Mouse (Mus musculus) hindbrain, embryonic 15.5 days (tissue): Measurements from ENCODE around the gene Msh4. TPM values are rescaled to one million over a fixed set of nuclear protein-coding genes. Genes with fewer than 3 reads are reported as not detected.

ENCODE experiments used
- ATAC-seq: fragments of 200-750 bp; cut with Nextera tagmentation; 2 replicates; pipeline ENCODE4 v1.8.0; 2017; ENCODE audit warnings: low read depth, moderate number of reproducible peaks, moderate TSS enrichment; ENCODE audit not compliant: low FRiP score
- H3K27ac ChIP-seq: fragments of 300-500 bp; sonication (generic); replicated peaks from 2 replicates; pipeline ENCODE4 v1.5.1; 2015; ENCODE audit warnings: mild to moderate bottlenecking, inconsistent platforms
- H3K27me3 ChIP-seq: fragments of 300-500 bp; sonication (generic); 2 replicates; pipeline ENCODE4 v1.6.1; 2015; ENCODE audit warnings: control low read depth, inconsistent platforms
- H3K36me3 ChIP-seq: fragments of 300-500 bp; sonication (generic); 2 replicates; pipeline ENCODE4 v1.6.1; 2015; ENCODE audit warnings: control low read depth, inconsistent platforms
- H3K4me1 ChIP-seq: fragments of 300-500 bp; sonication (generic); replicated peaks from 2 replicates; pipeline ENCODE4 v1.6.1; 2015; ENCODE audit warnings: control low read depth, inconsistent platforms
- H3K4me2 ChIP-seq: fragments of 300-500 bp; sonication (generic); 2 replicates; pipeline ENCODE4 v1.6.1; 2015; ENCODE audit warnings: moderate library complexity, mild to moderate bottlenecking, inconsistent platforms
- H3K4me3 ChIP-seq: fragments of 300-500 bp; sonication (generic); 2 replicates; pipeline ENCODE4 v1.5.1; 2015; ENCODE audit warnings: mild to moderate bottlenecking, inconsistent platforms
- H3K9ac ChIP-seq: fragments of 300-500 bp; sonication (generic); 2 replicates; pipeline ENCODE4 v1.6.1; 2015; ENCODE audit warnings: inconsistent platforms
- H3K9me3 ChIP-seq: fragments of 300-500 bp; sonication (generic); 2 replicates; pipeline ENCODE4 v1.6.1; 2016; ENCODE audit warnings: control low read depth, inconsistent platforms
- WGBS: fragments of 180-500 bp; shearing (Covaris S2); methylation state at CpG from one replicate; pipeline ENCODE4 v1.1.7; 2015; 5-methylcytosine and 5-hydroxymethylcytosine counted together
- polyA plus RNA-seq: library from polyadenylated mRNA; unstranded; fragments of >200 nt; fragmentation: Nextera tagmentation; extraction: Ambion mirVana; gene quantifications from 2 replicates; pipeline ENCODE4 v1.2.1, GENCODE M21; 2015

Gene Msh4
- polyA plus RNA-seq, 1 experiment from 2014 or later = 0.22 TPM

DNA sequence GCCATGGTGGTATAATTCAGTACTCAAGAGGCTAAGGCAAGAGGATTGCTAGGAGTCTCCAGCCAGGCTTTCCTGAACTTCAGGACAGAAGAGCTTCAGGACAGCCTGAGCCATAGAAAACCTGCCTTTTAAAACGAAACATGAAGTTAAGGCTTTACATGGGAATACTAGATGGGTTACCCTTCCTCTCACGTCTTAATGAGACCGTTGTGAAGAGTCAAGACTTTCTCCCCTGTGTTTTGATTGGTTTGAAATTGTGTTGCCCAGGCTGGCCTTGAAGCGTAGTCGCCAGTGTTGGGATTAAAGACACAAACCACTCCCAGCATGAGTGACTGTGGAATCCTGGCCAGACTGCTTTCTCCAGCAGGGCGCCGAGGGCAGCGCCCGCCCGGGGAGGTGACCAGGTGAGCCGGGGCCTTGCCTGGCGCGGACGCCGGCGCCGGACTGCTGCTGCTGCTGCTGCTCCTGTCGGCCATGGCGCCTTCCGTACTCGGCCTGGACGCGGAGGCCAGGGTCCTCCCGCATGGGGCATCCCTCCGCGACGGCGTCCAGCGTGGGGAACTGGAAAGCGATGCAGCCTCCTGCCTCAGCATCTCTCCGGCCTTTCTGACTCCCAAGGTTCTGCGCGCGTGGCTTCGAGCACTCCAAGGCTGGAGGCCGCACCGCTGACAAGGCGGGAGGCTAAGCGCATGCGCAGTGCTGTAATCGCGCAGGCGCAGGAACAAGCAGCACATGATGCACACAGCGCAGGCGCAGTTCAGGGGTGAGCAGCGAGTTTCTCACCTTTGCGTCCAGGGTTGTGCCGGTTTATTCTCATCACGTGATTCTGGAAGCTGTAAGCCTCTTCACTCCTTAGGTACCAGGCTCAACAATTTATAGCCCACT is 445 bp downstream of the Msh4 start:
- no peak overlapping the region for H3K27ac ChIP-seq

DNA sequence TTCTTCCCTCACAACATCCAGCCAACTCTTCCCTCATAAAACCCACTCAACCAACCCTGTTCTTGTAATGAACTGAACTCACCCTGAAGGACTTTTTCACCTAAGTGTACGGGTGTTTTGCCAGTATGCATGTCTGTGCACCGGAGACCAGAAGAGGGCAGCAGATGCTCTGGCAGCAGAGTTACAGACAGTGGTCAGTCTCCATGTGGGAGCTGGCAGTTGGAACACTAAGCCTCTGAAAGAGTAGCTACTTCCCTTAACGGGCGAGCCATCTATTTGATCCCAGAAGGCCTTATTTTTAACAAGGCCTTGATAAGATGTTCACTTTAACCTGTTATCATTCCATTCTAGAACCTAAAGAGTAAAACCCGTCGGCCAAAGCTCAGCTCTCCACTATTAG is 1.4 kb downstream of the Msh4 start:
- ATAC-seq = no peak
- Histone ChIP-seq H3K4me1 (peaks cover 17% of the 10 kb centered on the region), H3K36me3 (peaks cover 53% of the 10 kb centered on the region), H3K9me3 (no peaks in the 10 kb centered on the region), H3K4me3 (no peak overlapping the region), H3K9ac (no peak overlapping the region), H3K27ac (no peak overlapping the region), H3K4me2 (no peak overlapping the region), H3K27me3 (no peaks in the 10 kb centered on the region)
- WGBS = 67% methylated on average over 6 of the region's 6 CpGs

More for the DNA sequence above, 445 bp downstream of the Msh4 start:
- Histone ChIP-seq H3K4me3 (no peak overlapping the region), H3K4me2 (no peak overlapping the region), H3K36me3 (peaks cover 62% of the 10 kb centered on the region), H3K9ac (no peak overlapping the region), H3K4me1 (peaks cover 25% of the 10 kb centered on the region), H3K27me3 (no peaks in the 10 kb centered on the region), H3K9me3 (no peaks in the 10 kb centered on the region)
- 87% methylated on average over 49 of the region's 49 CpGs for WGBS
- peak; percentile 49; the same call in 1 of the 2 replicates for ATAC-seq

DNA sequence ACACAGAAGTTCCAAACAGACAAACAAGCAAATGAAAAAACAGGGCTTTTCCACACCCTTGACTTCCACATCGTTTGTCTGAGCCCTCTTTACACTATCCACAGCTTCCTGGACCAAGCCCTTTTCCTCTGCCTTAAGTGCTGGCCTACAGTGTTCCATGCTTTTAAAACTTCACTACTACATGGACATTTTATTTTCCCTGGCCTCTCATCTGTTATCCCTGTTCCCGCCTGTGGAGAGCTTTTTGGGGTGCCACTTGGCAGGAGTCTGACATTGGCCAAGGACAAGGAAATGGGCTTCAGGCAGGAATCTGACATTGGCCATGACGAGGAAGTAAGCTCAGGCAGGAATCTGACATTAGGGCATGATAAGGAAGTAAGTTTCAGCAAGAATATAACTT is 3.3 kb downstream of the Msh4 start:
- H3K27me3 ChIP-seq = no peaks in the 10 kb centered on the region
- no peak overlapping the region for H3K4me2 ChIP-seq
- H3K36me3 ChIP-seq = peaks cover 35% of the 10 kb centered on the region
- H3K27ac ChIP-seq = no peak overlapping the region
- H3K9ac ChIP-seq = no peak overlapping the region
- no peak overlapping the region for H3K4me3 ChIP-seq
- no peaks in the 10 kb centered on the region for H3K9me3 ChIP-seq
- no peak for ATAC-seq
- no peaks in the 10 kb centered on the region for H3K4me1 ChIP-seq
- 73% methylated on average over 3 of the region's 3 CpGs for whole genome bisulfite sequencing

DNA sequence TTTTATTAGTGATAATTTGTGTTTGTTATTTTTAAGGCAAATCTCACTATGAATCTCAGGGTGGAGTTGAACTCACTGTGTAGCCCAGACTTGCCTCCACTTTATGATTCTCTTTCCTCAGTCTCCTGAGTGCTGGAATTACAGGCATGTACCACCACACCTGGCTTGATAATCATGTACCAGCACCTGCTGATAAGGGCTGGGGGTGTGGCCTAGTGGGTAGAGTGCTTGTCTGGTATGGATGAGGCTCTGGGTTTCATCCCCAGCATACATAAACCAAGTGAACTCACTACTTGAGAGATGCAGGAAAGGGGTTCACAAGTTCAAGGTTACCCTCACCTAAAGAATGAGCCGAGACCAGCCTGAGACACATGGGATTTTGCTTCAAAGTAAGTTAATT is 4.0 kb downstream of the Msh4 start:
- 87% methylated on average over 1 of the region's 1 CpGs for WGBS
- H3K9me3 ChIP-seq = no peaks in the 10 kb centered on the region
- H3K27ac ChIP-seq = no peak overlapping the region
- no peaks in the 10 kb centered on the region for H3K27me3 ChIP-seq
- H3K36me3 ChIP-seq = peaks cover 28% of the 10 kb centered on the region
- no peak overlapping the region for H3K9ac ChIP-seq
- no peak overlapping the region for H3K4me3 ChIP-seq
- no peak overlapping the region for H3K4me2 ChIP-seq
- no peak for ATAC-seq
- no peaks in the 10 kb centered on the region for H3K4me1 ChIP-seq

DNA sequence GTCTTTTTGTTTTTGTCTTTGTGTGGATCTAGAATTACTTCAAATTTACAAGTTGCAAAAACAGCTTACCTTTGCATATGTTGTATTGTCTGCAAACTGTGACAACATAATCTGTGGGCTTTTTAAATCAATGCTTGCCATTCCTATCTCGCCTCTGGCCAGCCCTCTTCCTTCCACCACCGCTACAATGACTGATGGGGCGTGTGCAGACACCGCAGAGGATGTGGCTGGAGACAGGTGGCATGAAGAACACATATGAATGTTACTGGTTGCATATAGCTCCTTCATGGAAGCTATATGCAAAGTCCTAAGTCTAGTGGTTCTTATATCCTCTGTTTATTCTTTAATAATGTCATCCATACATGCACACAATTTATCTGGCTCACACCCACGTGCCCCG is 8.7 kb downstream of the Msh4 start:
- Histone ChIP-seq H3K4me1 (no peaks in the 10 kb centered on the region), H3K27me3 (no peaks in the 10 kb centered on the region), H3K4me2 (no peak overlapping the region), H3K9me3 (no peaks in the 10 kb centered on the region), H3K36me3 (no peaks in the 10 kb centered on the region), H3K27ac (no peak overlapping the region), H3K4me3 (no peak overlapping the region), H3K9ac (no peak overlapping the region)
- 76% methylated on average over 6 of the region's 6 CpGs for WGBS
- no peak for ATAC-seq

DNA sequence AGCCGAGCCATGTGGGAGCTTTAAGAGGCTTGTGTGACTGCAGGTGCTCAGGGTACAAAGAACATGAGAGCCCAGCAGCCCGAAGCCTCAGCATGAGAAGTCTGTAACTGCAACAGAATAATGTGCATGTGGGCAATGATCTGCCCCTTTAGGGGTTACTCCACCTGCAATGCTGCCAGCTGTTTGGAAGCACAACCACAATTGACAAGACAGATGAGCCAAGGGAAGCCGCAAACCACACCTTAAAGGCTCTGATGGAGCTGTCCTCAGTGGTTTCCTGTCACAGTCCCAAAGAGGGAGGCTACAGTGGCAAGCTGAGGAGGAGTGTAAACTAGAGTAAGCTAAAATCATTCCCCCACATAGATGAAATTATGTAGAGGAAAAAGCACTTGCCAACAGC is 10.5 kb downstream of the Msh4 start:
- no peak for ATAC-seq
- Histone ChIP-seq H3K36me3 (no peaks in the 10 kb centered on the region), H3K27ac (no peak overlapping the region), H3K4me2 (no peak overlapping the region), H3K9ac (no peak overlapping the region), H3K4me3 (no peak overlapping the region), H3K9me3 (no peaks in the 10 kb centered on the region), H3K27me3 (no peaks in the 10 kb centered on the region), H3K4me1 (no peaks in the 10 kb centered on the region)
- 75% methylated on average over 3 of the region's 3 CpGs for WGBS

DNA sequence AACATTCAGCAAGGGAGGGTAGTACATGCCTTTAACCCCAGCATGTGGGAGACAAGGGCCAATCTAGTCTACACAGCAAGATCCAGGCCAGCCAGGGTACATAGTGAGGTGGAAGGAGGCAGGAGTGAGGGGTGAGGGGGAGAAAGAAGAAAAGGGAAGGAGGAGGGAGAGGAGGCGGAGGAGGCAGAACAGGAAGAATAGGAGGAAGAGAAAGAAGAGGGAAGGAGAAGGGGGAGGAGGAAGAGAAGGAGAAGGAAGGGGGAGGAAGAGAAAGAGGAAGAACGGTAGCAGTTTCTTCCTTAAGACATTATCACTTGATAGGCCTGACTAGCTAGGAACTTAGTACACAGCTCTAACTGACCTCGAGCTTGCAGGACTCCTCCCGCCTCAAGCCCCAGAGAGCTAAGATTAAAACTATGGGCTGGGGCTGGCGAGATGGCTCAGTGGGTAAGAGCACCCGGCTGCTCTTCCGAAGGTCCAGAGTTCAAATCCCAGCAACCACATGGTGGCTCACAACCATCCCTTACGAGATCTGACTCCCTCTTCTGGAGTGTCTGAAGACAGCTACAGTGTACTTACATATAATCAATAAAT is 16.7 kb downstream of the Msh4 start:
- H3K9me3 ChIP-seq = no peaks in the 10 kb centered on the region
- 79% methylated on average over 8 of the region's 8 CpGs for WGBS
- H3K27me3 ChIP-seq = no peaks in the 10 kb centered on the region
- no peaks in the 10 kb centered on the region for H3K4me1 ChIP-seq
- H3K36me3 ChIP-seq = no peaks in the 10 kb centered on the region
- H3K4me3 ChIP-seq = no peak overlapping the region
- no peak for ATAC-seq
- no peak overlapping the region for H3K9ac ChIP-seq
- H3K27ac ChIP-seq = no peak overlapping the region
- no peak overlapping the region for H3K4me2 ChIP-seq

DNA sequence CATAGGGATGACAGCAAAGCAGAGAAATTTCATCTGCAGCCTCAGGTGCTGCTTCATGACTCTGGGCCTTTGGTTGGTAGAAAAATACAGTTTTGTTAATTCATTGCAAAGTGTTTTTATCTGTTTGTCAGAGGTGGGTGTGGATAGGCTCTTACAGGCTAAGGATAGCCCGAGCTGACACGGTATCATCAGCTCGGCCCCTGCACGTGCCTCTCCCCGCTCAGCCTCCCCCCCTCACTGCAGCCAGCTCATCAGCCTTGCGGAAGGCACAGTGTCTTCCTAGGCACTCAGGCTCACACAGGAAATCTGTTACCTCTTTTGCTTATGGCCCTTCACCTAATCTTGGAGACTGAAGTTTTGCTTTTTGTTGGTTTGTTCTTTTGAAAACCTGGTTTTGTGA is 17.8 kb downstream of the Msh4 start:
- no peaks in the 10 kb centered on the region for H3K4me1 ChIP-seq
- H3K27ac ChIP-seq = no peak overlapping the region
- H3K27me3 ChIP-seq = no peaks in the 10 kb centered on the region
- no peak overlapping the region for H3K4me2 ChIP-seq
- H3K9ac ChIP-seq = no peak overlapping the region
- H3K9me3 ChIP-seq = no peaks in the 10 kb centered on the region
- 86% methylated on average over 6 of the region's 6 CpGs for WGBS
- H3K36me3 ChIP-seq = no peaks in the 10 kb centered on the region
- no peak overlapping the region for H3K4me3 ChIP-seq
- ATAC-seq = no peak

DNA sequence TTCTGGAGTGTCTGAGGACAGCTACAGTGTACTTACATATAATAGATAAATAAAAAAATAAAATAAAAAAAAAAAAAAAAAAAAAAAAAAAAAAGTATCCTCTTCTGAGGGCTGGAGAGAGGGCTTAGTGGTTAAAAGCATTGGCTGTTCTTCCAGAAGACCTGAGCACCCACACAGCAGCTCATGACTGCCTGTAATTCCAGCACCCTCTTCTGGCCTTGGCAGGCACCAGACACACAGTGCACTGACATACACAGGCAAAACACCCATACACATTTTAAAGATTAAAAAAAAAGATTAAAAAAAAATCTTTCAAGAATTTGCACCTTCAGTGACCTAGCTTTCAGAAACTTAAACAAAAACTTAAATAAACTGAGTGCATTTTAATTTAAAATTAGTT is 19.6 kb downstream of the Msh4 start:
- Histone ChIP-seq H3K27me3 (no peaks in the 10 kb centered on the region), H3K9me3 (no peaks in the 10 kb centered on the region), H3K27ac (no peak overlapping the region), H3K36me3 (no peaks in the 10 kb centered on the region), H3K4me3 (no peak overlapping the region), H3K4me2 (no peak overlapping the region), H3K9ac (no peak overlapping the region), H3K4me1 (no peaks in the 10 kb centered on the region)
- ATAC-seq = no peak

DNA sequence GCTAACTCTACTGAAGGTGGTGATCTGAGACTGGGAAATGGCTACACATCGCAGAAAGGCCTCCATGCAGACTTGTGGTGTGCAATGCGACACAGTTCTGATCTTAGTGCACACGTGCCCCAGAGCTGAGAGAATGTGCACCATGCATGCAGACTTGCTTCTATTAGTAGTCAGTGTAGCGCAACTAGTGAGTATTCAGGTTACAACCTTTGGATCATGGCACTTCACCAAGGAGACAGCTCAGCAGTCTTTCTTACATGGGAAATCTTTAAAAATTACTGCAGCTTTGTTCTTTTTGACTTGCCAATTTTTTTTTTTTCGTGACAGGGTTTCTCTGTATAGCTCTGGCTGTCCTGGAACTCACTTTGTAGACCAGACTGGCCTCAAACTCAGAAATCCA is 34.5 kb downstream of the Msh4 start:
- H3K4me3 ChIP-seq = no peak overlapping the region
- no peak overlapping the region for H3K4me2 ChIP-seq
- ATAC-seq = no peak
- H3K9ac ChIP-seq = no peak overlapping the region
- 0 out of 2 replicates have a peak, but pooled peaks cover 4% of the 10 kb centered on the region for H3K4me1 ChIP-seq
- H3K36me3 ChIP-seq = no peaks in the 10 kb centered on the region
- no peaks in the 10 kb centered on the region for H3K9me3 ChIP-seq
- no peaks in the 10 kb centered on the region for H3K27me3 ChIP-seq
- no peak overlapping the region for H3K27ac ChIP-seq
- WGBS = 88% methylated on average over 5 of the region's 5 CpGs

DNA sequence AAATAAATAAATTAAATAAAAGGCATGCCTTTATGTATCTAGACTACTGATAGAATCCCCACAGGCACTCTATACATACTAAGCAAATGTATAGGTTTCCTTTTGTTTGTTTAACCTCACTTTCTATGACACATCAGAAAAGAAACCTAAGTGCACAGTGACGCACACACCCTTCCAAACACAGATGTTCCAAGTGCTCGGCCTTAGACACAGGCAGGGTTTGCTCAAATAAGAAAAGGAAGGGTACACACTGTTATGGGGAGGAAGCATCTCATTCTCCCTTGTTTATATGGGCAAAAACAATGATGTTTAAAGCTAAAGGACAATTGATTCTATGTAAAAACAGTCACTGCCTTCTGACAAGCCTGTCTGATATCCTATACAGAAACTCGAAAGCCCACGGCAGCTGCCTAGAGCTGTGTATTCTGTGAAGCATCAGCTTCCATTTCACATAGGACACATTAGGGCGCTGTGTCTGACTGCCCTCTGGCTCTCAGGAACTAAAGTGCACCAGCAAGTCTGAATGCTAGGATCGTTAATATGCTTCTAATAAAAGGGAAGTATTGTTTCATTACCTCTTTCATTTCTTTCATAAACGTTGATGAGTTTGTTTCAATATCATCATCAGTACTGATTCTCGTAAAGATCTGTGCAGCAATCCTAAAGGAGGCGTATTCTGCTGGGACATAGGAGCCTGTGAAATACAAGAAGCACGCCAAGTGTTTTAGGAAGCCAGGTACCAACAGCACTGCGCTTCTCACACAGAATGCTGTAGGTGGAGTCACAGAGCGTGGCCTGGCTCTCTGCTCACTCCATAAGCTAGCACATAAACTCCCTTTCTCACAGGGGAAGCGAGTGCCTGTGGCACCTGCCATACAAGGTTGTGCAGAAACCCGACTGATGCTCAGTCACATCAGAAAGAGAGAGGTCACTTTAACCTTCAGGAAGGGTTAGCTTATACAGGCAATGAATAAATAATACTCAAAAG is 38.5 kb downstream of the Msh4 start:
- H3K27me3 ChIP-seq = no peaks in the 10 kb centered on the region
- H3K4me3 ChIP-seq = no peak overlapping the region
- no peak overlapping the region for H3K9ac ChIP-seq
- H3K4me2 ChIP-seq = no peak overlapping the region
- 63% methylated on average over 14 of the region's 14 CpGs for WGBS
- peak; percentile 79; the same call in 1 of the 2 replicates for ATAC-seq
- H3K9me3 ChIP-seq = no peaks in the 10 kb centered on the region
- no peaks in the 10 kb centered on the region for H3K36me3 ChIP-seq
- H3K4me1 ChIP-seq = 0 out of 2 replicates have a peak, but pooled peaks cover 4% of the 10 kb centered on the region
- peak overlapping the region; percentile 37; the same call in 1 of the 2 replicates for H3K27ac ChIP-seq
